Mouse (Mus musculus) CH12.LX (cell line): ENCODE results near the gene Arsa. TPM values are rescaled to one million over a fixed set of nuclear protein-coding genes. Genes with fewer than 3 reads are reported as not detected.

Source experiments
- DNase-seq: peaks from one replicate; pipeline ENCODE4 v3.0.0-alpha.2; 2013; ENCODE audit errors: extremely low read depth
- H3K27ac ChIP-seq: 2 replicates; pipeline ENCODE4 v1.5.1; 2012; ENCODE audit warnings: low read depth, mild to moderate bottlenecking, control low read depth, moderate library complexity; ENCODE audit not compliant: insufficient read depth
- H3K27me3 ChIP-seq: replicated peaks from 2 replicates; pipeline ENCODE3; 2012; ENCODE audit warnings: inconsistent platforms
- H3K36me3 ChIP-seq, 2 experiments: replicated peaks in 1 of 2; 2 replicates each; pipeline versions ENCODE3 to v1.6.1; 2012; ENCODE audit warnings: inconsistent platforms in 1 of 2, low read length in 1 of 2, mild to moderate bottlenecking in 1 of 2, mixed read lengths in 1 of 2, moderate library complexity in 1 of 2; ENCODE audit not compliant: control insufficient read depth in 1 of 2, insufficient read depth in 1 of 2
- H3K4me1 ChIP-seq, 2 experiments: 2 replicates each; pipeline ENCODE4 v1.6.1; 2012; ENCODE audit warnings: inconsistent platforms in 1 of 2, moderate library complexity in 1 of 2; ENCODE audit not compliant: insufficient read depth in 2 of 2, control insufficient read depth in 1 of 2
- H3K4me2 ChIP-seq: 2 replicates; pipeline ENCODE4 v1.6.1; 2012; ENCODE audit warnings: low read depth, mild to moderate bottlenecking, control low read depth; ENCODE audit not compliant: poor library complexity, insufficient read depth, severe bottlenecking
- H3K4me3 ChIP-seq, 3 experiments: fragments of 150-350 bp in 1 of 3; sonication (generic) in 1 of 3; replicated peaks in 1 of 3; 2 replicates each; pipeline versions ENCODE3 to v1.5.1; 2011 to 2012; ENCODE audit warnings: low read depth in 2 of 3, low read length in 2 of 3, mild to moderate bottlenecking in 2 of 3, moderate library complexity in 2 of 3, control low read depth in 1 of 3, improper control_type of control experiment in 1 of 3, inconsistent platforms in 1 of 3, mixed read lengths in 1 of 3; ENCODE audit not compliant: poor library complexity in 1 of 3
- H3K79me2 ChIP-seq: replicated peaks from 2 replicates; pipeline ENCODE4 v1.6.1; 2012; ENCODE audit warnings: mild to moderate bottlenecking, moderate library complexity; ENCODE audit not compliant: control insufficient read depth, poor library complexity, insufficient read depth, severe bottlenecking; ENCODE audit errors: extremely low read depth
- H3K9ac ChIP-seq: 2 replicates; pipeline ENCODE4 v1.6.1; 2012; ENCODE audit warnings: low read depth, mild to moderate bottlenecking, control low read depth, moderate library complexity; ENCODE audit not compliant: insufficient read depth
- H3K9me3 ChIP-seq: replicated peaks from 2 replicates; pipeline ENCODE3; 2012; ENCODE audit warnings: low read length, inconsistent platforms, mixed read lengths
- BHLHE40 ChIP-seq: IDR thresholded peaks from 2 replicates; pipeline ENCODE4 v1.6.1; 2011; ENCODE audit warnings: mild to moderate bottlenecking, low read depth, low read length, improper control_type of control experiment
- CHD1 ChIP-seq: IDR thresholded peaks from 2 replicates; pipeline ENCODE4 v1.6.1; 2012; ENCODE audit warnings: low read depth, low read length, improper control_type of control experiment, inconsistent platforms
- CTCF ChIP-seq, 2 experiments: IDR thresholded peaks in 1 of 2; conservative IDR thresholded peaks in 1 of 2; 2 replicates each; pipeline ENCODE4 v1.5.1; 2011 to 2012; ENCODE audit warnings: low read depth in 2 of 2, low read length in 2 of 2, improper control_type of control experiment in 1 of 2, inconsistent platforms in 1 of 2, mild to moderate bottlenecking in 1 of 2, moderate library complexity in 1 of 2
- EP300 ChIP-seq: IDR thresholded peaks from 2 replicates; pipeline ENCODE4 v1.6.1; 2011; ENCODE audit warnings: low read length, improper control_type of control experiment
- ETS1 ChIP-seq: conservative IDR thresholded peaks from 2 replicates; pipeline ENCODE4 v1.6.1; 2012; ENCODE audit warnings: low read depth, mild to moderate bottlenecking, inconsistent platforms, low read length, improper control_type of control experiment, moderate library complexity
- GABPA ChIP-seq: IDR thresholded peaks from 2 replicates; pipeline ENCODE4 v1.6.1; 2012; ENCODE audit warnings: low read depth, low read length, improper control_type of control experiment, inconsistent platforms; ENCODE audit not compliant: insufficient replicate concordance
- IRF4 ChIP-seq: IDR thresholded peaks from 2 replicates; pipeline ENCODE4 v1.6.1; 2014; ENCODE audit warnings: low read depth, mild to moderate bottlenecking, inconsistent platforms, low read length, improper control_type of control experiment
- JUN ChIP-seq: IDR thresholded peaks from 2 replicates; pipeline ENCODE4 v1.6.1; 2011; ENCODE audit warnings: low read depth, mild to moderate bottlenecking, low read length, improper control_type of control experiment, moderate library complexity; ENCODE audit not compliant: insufficient read depth
- JUND ChIP-seq: conservative IDR thresholded peaks from 2 replicates; pipeline ENCODE4 v1.6.1; 2011; ENCODE audit warnings: low read depth, low read length, improper control_type of control experiment
- MAFK ChIP-seq: IDR thresholded peaks from 2 replicates; pipeline ENCODE4 v1.6.1; 2011; ENCODE audit warnings: low read length, improper control_type of control experiment; ENCODE audit not compliant: insufficient replicate concordance
- MAX ChIP-seq: IDR thresholded peaks from 2 replicates; pipeline ENCODE4 v1.6.1; 2011; ENCODE audit warnings: low read length, improper control_type of control experiment
- MAZ ChIP-seq: IDR thresholded peaks from 2 replicates; pipeline ENCODE4 v1.6.1; 2012; ENCODE audit warnings: low read depth, mild to moderate bottlenecking, inconsistent platforms, low read length, improper control_type of control experiment, moderate library complexity
- MEF2A ChIP-seq: IDR thresholded peaks from 2 replicates; pipeline ENCODE4 v1.6.1; 2014; ENCODE audit warnings: low read depth, mild to moderate bottlenecking, inconsistent platforms, low read length, improper control_type of control experiment, borderline replicate concordance
- MXI1 ChIP-seq: IDR thresholded peaks from 2 replicates; pipeline ENCODE4 v1.6.1; 2011; ENCODE audit warnings: mild to moderate bottlenecking, low read depth, low read length, improper control_type of control experiment
- MYC ChIP-seq: IDR thresholded peaks from 2 replicates; pipeline ENCODE4 v1.6.1; 2011; ENCODE audit warnings: low read depth, mild to moderate bottlenecking, improper control_type of control experiment, low read length
- NELFE ChIP-seq: IDR thresholded peaks from 2 replicates; pipeline ENCODE4 v1.6.1; 2011; ENCODE audit warnings: low read depth, low read length, improper control_type of control experiment
- PAX5 ChIP-seq: IDR thresholded peaks from 2 replicates; pipeline ENCODE4 v1.6.1; 2012; ENCODE audit warnings: low read length, inconsistent platforms, mixed read lengths
- POLR2A ChIP-seq: IDR thresholded peaks from 2 replicates; pipeline ENCODE4 v1.6.1; 2011; ENCODE audit warnings: low read depth, mild to moderate bottlenecking, improper control_type of control experiment, low read length
- POLR2AphosphoS2 ChIP-seq: IDR thresholded peaks from 2 replicates; pipeline ENCODE4 v1.6.1; 2011; ENCODE audit warnings: low read depth, low read length, improper control_type of control experiment
- RCOR1 ChIP-seq: conservative IDR thresholded peaks from 2 replicates; pipeline ENCODE4 v1.6.1; 2012; ENCODE audit warnings: low read depth, mild to moderate bottlenecking, inconsistent platforms, low read length, improper control_type of control experiment
- TBP ChIP-seq: conservative IDR thresholded peaks from 2 replicates; pipeline ENCODE4 v1.6.1; 2011; ENCODE audit warnings: low read depth, low read length, improper control_type of control experiment
- TCF12 ChIP-seq: IDR thresholded peaks from 2 replicates; pipeline ENCODE4 v1.6.1; 2014; ENCODE audit warnings: low read depth, mild to moderate bottlenecking, inconsistent platforms, low read length, improper control_type of control experiment
- UBTF ChIP-seq: IDR thresholded peaks from 2 replicates; pipeline ENCODE4 v1.6.1; 2012; ENCODE audit warnings: low read depth, mild to moderate bottlenecking, inconsistent platforms, low read length, improper control_type of control experiment, moderate library complexity
- USF2 ChIP-seq: conservative IDR thresholded peaks from 2 replicates; pipeline ENCODE4 v1.6.1; 2011; ENCODE audit warnings: low read depth, low read length, improper control_type of control experiment
- ZC3H11A ChIP-seq: IDR thresholded peaks from 2 replicates; pipeline ENCODE4 v1.6.1; 2012; ENCODE audit warnings: low read depth, mild to moderate bottlenecking, inconsistent platforms, low read length, improper control_type of control experiment
- ZKSCAN1 ChIP-seq: IDR thresholded peaks from 2 replicates; pipeline ENCODE4 v1.6.1; 2012; ENCODE audit warnings: low read depth, inconsistent platforms, low read length, improper control_type of control experiment, borderline replicate concordance
- ZNF384 ChIP-seq: IDR thresholded peaks from 2 replicates; pipeline ENCODE4 v1.6.1; 2012; ENCODE audit warnings: low read depth, low read length, improper control_type of control experiment, inconsistent platforms
- dilution Hi-C: fragments of 300-500 bp; cut with MboI; formaldehyde crosslinking; loops from 2 replicates; pipeline ENCODE4 v1.14.3; 2020; ENCODE audit warnings: low sequenced_read_pairs; ENCODE audit not compliant: extremely low pct_unique_long_range_greater_than_20kb, extremely low pct_ligation_motif_present
- in situ Hi-C: fragments of 300-500 bp; cut with MboI; formaldehyde crosslinking; loops from 3 replicates; pipeline ENCODE4 v1.14.3; 2019; ENCODE audit warnings: low sequenced_read_pairs, low pct_ligation_motif_present, low pct_unique_long_range_greater_than_20kb, mixed read lengths
- polyA plus RNA-seq: library from polyadenylated mRNA; unstranded; fragments of >175 nt; gene quantifications from 2 replicates; pipeline ENCODE4 v1.2.1, GENCODE M21; 2012; ENCODE audit warnings: low read depth; ENCODE audit not compliant: insufficient read length
- total RNA-seq, 2 experiments: library from RNA; depleted of rRNA; stranded (reverse); fragments of 300-350 nt in 1 of 2; fragments of >200 nt in 1 of 2; gene quantifications; 2 replicates each; pipeline ENCODE4 v1.2.3; 2012 to 2014

Arsa gene
- total and polyA plus RNA-seq, 3 experiments, result 9.3 to 10.3 (median 9.9) TPM

DNA sequence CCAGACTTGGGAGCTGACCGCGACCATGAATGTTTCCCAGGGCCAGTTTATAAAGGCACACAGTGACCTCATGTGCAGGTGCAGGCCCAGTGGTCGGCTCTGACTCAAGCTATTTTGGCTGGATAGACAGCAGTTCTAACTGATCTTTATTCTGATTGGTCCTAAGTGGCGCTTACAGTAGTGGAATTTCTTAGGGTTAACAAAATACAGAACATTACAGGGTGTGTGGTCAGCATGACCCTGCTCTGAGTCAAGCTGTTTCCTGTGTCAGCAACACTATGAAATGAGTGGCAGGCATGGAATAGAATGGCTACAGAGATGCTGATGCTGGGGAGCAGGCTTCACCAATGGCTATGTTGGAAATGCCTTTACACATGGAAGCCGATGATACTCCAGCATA lies 41.3 kb downstream of the Arsa start:
- in situ Hi-C loops, result no loop called here
- no peak overlapping the region for H3K4me3 ChIP-seq

DNA sequence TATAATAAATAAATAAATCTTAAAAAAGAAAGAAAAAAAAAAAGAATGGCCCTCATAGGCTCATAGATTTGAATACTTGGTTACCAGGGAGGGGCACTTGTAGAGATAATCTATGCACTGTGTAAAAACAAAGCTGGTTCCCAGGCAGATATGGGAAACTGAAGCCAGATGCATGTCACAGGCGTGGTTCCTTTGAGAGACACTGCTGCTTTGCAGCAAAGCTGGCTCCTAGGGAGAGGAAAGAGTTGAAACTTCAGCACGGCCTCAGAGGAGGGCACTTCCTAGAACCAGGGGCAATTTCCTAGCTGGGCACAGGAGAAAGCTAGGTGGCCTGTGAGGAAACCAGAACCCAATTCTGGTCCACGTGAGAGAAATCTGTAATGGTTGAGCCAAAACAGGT lies 43.1 kb downstream of the Arsa start:
- Histone ChIP-seq H3K9ac (no peak overlapping the region), H3K79me2 (peaks cover 4% of the 10 kb centered on the region; the same call in 1 of the 2 replicates), H3K4me3 (no peak overlapping the region), H3K9me3 (no peaks in the 10 kb centered on the region), H3K4me1 (peaks cover 0 to 8% of the 10 kb centered on the region in 2 experiments; a peak in 1 of 4 replicates), H3K36me3 (no peaks in the 10 kb centered on the region), H3K4me2 (no peak overlapping the region), H3K27me3 (no peaks in the 10 kb centered on the region), H3K27ac (no peak overlapping the region)
- DNase-seq, result no peak
- TF ChIP-seq MEF2A (no peak), JUN (no peak), MAFK (no peak), ZNF384 (0 out of 2 replicates have a peak, but pooled peaks have one; percentile 3), USF2 (no peak), POLR2AphosphoS2 (no peak)
- in situ Hi-C loops (no loop called here), dilution Hi-C loops (no loop called here)

More for the DNA sequence above, 41.3 kb downstream of the Arsa start:
- TF ChIP-seq USF2 (no peak), PAX5 (no peak), MEF2A (no peak), MAFK (no peak), GABPA (no peak), RCOR1 (no peak), ZKSCAN1 (no peak), IRF4 (no peak), JUND (no peak), JUN (no peak), TBP (no peak)
- TF ChIP-seq, all 38 proteins: peak for 0
- no peaks in the 10 kb centered on the region for H3K36me3 ChIP-seq
- peaks cover 4% of the 10 kb centered on the region; the same call in 1 of the 2 replicates for H3K79me2 ChIP-seq
- no peaks in the 10 kb centered on the region for H3K27me3 ChIP-seq
- H3K9me3 ChIP-seq, result no peaks in the 10 kb centered on the region
- H3K4me2 ChIP-seq, result no peak overlapping the region
- no peak overlapping the region for H3K9ac ChIP-seq
- dilution Hi-C loops, result no loop called here
- no peak overlapping the region for H3K27ac ChIP-seq
- peaks cover 0 to 7% of the 10 kb centered on the region in 2 experiments; a peak in 1 of 4 replicates for H3K4me1 ChIP-seq
- DNase-seq, result no peak

DNA sequence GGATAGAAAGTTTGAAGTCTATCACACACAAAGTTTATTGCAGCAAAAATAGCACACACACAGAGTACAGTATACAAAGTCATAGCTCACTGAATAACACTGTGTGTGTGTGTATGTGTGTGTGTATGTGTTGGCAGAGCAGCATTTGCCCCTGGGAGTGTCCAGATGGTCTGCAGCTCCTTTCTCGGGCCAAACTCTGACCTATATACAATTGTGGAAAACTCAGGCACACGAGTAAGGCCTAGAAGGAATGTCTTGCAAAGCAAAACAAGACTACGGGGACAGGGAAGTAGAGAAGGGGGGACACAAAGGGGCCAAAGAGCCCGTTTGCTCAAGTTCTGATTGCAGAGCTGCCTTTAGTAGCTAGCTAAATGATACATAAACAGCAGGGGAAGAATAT lies 44.3 kb downstream of the Arsa start:
- Histone ChIP-seq H3K79me2 (peaks cover 12% of the 10 kb centered on the region), H3K4me2 (no peak overlapping the region), H3K9me3 (no peaks in the 10 kb centered on the region), H3K36me3 (peaks cover 3 to 4% of the 10 kb centered on the region in 2 experiments), H3K9ac (no peak overlapping the region), H3K27ac (no peak overlapping the region), H3K4me3 (no peak overlapping the region), H3K4me1 (peaks cover 0 to 14% of the 10 kb centered on the region in 2 experiments; a peak in 2 of 4 replicates), H3K27me3 (no peaks in the 10 kb centered on the region)
- no peak for DNase-seq
- dilution Hi-C loops, result no loop called here
- in situ Hi-C loops, result no loop called here
- TF ChIP-seq MAX (no peak), POLR2A (no peak), CHD1 (no peak), ZC3H11A (no peak), MAZ (no peak), CTCF (conservative IDR thresholded peaks at IDR 0.05 in 1 of 2, IDR thresholded peaks at IDR 0.05 in 1 of 2; ENCODE audit: low read depth in 2 of 2, low read length in 2 of 2) (no peak), MYC (no peak), EP300 (no peak), NELFE (no peak), ZKSCAN1 (no peak), ETS1 (no peak), BHLHE40 (no peak), UBTF (no peak), TCF12 (no peak), JUND (no peak), MXI1 (no peak)
